Mouse (Mus musculus) brain, embryonic 18.5 days (tissue): ENCODE measurements at regions not wholly inside any gene's neighbourhood (a gene's known extent, or its start where the extent isn't known, plus 50 kb on each side); places are given as distances from the start of the nearest gene placed in this dataset.

Source experiments
- DNase-seq: peaks from one replicate; pipeline ENCODE4 v3.0.0-alpha.2; 2012; ENCODE audit warnings: low read depth, low spot score

DNA sequence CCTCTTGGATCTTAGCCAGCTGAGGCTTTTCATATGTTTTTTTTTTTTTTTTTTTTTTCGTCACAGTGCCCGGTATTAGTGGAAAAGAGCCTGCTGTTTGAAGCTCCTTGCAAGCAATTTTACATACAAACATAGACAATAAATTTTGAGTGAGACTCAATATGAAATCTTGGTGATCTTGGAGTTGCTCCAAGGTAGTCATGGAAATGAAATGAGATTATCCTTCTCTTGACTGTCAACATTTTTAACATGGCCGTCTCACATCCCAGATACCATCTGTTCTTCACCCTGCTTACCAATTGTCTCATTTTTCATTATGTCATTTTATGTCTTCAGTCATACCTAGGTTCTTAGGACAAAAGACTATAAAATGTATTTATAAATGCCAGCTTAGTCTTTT, 971.4 kb upstream of the Lrrn3 start:
- peak; percentile 39 for DNase-seq

DNA sequence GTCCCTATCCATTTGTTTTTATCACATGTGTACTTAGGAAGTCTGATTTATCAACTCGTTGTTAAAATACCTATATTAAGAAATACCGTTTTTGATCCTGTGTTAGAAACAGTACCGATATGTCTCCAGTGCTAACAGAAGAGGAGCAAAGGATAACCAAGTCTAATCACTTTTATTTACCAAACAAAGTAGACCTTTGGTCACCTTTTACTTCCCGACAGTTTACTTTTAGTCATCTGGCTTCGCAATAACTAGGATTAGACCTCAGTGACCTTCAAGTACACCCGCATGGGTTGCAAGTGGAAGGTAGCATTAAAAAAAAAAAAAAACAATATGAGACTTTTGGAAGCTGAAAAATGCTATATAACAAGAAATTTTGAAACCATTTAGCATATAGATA, 949.4 kb upstream of the Lrrn3 start:
- no peak for DNase-seq

DNA sequence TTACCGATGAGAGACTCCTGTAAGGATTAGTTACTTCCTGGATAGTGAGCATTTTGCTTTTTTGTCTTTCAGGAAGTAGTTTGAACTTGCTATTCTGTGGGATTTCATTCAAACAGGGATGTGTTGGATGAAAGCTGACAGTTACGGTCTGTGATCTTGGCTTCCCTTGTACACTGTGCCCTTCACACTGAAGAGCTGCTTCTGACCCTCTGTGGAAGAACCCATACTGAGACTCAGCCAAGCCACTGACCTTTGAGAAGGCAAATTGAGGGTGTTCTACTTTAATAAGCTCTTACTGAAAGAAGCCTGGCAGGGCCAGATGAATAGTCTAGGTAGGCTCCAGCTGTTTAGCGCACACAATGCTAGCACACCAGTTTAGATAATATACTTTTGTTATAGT, 941.2 kb upstream of the Lrrn3 start:
- no peak for DNase-seq
